Mouse (Mus musculus) A20 (cell line): ENCODE measurements around the gene Gm20388.

ENCODE experiments used
- DNase-seq: peaks from one replicate; pipeline ENCODE4 v3.0.0-alpha.2; 2011; ENCODE audit warnings: low read depth, low spot score

Gm20388 gene

GRCm38 (mm10) chr8:119960531-119961104 lies 50.0 kb downstream of the Gm20388 start:
- no peak for DNase-seq

GRCm38 (mm10) chr8:119964859-119965258 lies 54.2 kb downstream of the Gm20388 start:
- no peak for DNase-seq

- DNase-seq = no peak
Measured at GRCm38 (mm10) chr8:119967435-119967834, 56.8 kb downstream of the Gm20388 start.

DNA sequence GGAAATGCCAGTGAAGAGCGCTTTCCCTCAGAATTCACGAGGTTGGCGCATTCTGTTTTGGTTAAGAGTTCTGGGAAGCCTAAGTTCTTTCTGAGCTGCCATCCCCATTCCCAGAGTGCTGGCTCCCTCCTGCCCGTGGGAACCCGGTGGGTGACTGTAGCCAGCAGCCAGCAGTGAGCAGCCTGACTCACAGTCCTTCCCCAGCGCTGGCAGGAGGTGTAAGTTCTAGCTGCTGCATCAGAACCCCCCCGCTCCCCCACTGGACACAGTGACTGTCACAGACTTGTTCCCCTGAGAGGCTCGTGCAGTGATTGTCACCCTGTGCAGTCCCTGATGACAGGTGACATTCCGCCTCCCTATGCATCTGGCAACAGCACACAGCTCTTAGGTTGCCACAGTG lies 59.5 kb downstream of the Gm20388 start:
- no peak for DNase-seq

GRCm38 (mm10) chr8:119972558-119972957 lies 61.9 kb downstream of the Gm20388 start:
- DNase-seq = no peak

GRCm38 (mm10) chr8:119978770-119979381 lies 68.2 kb downstream of the Gm20388 start:
- no peak for DNase-seq

DNA sequence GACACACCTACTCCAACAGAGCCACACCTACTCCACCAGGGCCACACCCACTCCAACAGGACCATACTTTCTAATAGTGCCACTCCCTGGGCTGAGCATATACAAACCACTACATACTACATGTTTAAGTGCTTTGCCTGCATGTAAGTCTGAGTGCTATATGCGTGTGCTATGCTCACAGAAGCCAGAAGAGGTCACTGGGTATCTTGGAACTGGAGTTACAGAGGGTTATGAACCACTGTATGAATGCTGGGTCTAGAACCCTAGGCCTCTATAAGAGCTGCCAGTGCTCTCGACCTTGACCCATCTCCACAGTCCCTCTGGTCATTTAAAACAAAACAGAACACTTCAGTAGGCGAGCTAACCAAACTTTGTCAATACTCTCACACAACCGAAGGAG lies 70.6 kb downstream of the Gm20388 start:
- peak; percentile 23 for DNase-seq

GRCm38 (mm10) chr8:119984085-119984484 lies 73.4 kb downstream of the Gm20388 start:
- peak; percentile 43 for DNase-seq

DNA sequence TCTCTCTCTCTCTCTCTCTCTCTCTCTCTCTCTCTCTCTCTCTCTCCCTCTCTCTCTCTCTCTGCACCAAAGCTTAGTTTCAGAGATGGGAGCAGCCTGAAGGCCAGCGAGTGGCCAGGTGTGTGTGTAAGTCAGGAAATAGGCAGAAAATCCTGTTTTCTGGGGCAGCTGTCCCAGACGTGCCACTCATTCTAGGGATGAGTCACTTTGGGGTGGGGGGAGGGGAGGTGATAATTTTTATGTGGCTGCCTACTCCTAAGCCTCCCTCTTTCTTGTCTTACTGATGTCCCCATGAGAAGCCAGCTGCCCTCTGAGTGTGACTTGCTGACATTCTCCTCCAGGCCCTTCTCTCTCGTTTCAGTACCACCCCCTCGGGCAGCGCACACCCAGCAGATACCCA lies 75.5 kb downstream of the Gm20388 start:
- no peak for DNase-seq

DNA sequence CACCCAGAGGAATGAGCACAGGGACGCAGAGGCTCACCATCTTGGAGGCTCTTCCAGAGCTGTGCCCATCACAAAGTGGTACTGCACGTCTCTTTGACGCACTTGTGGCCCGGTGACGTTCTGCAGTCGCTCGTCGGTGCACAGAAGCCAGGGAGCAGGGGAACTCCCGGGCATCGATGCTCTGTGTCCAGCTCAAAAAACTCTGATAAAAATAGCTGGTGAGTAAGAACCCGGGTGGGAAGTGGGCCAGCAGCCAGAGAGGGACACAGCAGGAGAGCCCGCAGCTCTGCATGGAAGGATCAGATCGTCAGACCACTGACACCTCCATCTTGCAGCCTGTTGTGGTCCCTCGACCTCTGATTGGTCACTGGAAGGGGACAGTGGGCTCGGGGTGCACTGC lies 77.4 kb downstream of the Gm20388 start:
- DNase-seq = no peak

DNA sequence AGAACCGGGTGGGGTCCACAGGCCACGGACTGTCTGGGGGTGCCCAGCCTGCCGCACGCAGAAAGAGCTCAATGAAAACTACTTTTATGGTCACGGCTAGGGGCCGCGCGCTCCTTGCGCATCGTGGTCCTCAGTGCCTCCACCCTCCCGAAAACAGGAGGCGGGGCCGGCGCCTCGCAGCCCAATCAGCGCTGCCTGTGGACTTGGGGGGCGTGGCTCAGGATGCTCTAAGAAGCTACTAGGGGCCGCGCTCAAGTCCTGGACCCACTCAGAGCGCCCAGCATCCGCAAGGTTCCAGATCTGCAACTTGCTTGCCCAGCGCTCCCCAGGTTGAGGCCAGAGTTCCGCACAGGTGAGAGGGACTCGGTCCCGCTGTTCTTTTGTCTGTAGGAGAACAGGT lies 81.6 kb downstream of the Gm20388 start, which contains the start of gene Crispld2:
Gene Crispld2 (plus strand): TSS at position 190 of the 400 bp plus-strand sequence.
- no peak for DNase-seq

GRCm38 (mm10) chr8:119994114-119994513 lies 83.5 kb downstream of the Gm20388 start:
- DNase-seq = no peak

GRCm38 (mm10) chr8:119994556-119994955 lies 83.9 kb downstream of the Gm20388 start:
- DNase-seq = no peak

DNA sequence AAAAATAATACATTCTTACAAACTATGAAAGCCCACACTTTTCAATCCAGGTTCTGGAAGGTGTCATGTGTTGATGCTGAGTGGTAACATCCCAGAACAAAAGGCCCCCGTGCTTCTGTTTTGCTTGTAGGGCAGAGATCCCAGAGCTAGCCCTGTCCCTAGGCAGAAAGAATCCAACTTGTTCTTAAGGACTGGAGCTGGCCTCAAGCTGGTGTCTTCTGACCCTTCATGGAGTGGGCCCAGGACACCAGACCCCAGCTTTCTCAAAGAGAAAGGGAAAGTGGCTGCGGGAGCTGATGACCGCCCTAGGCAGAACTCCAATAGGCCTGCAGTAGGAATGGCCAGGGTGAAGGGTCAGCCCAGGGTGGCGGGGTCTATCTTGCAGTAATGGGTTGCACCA lies 86.6 kb downstream of the Gm20388 start:
- no peak for DNase-seq

GRCm38 (mm10) chr8:120000461-120000860 lies 89.8 kb downstream of the Gm20388 start:
- DNase-seq = no peak

DNA sequence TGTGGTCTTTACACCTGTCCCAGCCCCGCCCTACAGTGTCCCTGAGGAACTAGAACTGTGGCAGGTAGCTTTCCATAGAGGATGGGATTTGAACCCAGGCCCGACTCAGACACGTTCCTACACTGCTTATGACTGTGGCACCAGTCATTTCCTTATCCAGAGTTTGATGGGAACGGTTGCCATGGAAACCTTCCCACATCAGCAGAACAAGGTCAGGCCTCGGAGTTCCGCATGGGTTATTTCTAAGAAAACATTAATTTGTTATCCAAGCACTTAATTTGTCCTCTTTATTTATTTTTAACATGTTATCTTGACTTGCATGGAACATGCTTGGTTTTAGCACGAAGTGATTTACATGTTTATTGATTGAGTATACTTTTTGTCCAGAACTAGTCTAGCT lies 91.1 kb downstream of the Gm20388 start:
- no peak for DNase-seq

DNA sequence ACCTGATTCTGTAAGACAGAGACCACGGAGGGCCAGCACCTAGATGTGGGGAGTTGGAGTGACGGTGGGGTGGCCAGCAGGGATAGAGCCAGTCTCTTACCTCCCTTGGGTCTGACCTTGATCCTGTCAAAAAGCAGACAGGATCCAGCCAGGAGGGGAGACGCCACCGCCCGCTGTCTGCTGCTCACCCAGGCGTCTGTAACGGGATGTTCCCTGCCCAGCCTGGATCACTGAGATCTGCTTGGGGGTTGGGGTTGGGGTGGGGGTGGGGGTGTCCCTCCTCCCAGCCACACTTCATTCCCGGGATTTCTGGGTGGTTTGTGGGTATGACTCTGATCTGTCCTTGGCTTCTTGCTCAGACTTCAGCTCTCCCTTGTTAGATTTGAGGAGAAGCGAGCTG lies 91.7 kb downstream of the Gm20388 start:
- DNase-seq = no peak

DNA sequence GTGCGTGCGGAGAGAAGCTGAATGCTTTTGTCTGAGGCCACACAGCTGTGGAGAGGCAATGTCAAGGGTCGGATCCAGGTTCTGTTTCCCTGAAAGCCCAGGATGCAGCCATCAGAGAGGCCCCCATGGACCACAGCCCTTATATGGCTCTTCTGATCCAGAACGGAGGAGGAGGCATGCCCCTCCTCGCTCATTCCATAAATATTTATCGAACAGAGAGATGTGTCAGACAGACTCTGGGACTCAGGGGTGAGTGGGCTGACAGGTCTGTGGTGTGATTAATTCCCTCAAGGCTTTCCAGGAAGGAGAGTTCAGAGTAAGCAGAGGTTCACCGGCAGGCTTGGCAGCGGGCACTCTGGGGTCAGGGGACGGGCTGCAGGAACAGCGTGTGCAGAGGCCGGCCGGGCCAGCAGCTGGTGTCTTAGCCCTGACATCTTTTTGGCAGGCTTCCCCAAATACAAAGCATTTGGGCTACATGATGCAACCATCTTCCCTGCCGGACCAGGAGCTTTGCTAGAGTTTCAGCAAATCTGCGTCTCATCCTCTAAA lies 93.6 kb downstream of the Gm20388 start:
- no peak for DNase-seq

GRCm38 (mm10) chr8:120004705-120005381 lies 94.2 kb downstream of the Gm20388 start:
- no peak for DNase-seq

- DNase-seq = no peak
Measured at GRCm38 (mm10) chr8:120006645-120007160, 96.1 kb downstream of the Gm20388 start.

DNA sequence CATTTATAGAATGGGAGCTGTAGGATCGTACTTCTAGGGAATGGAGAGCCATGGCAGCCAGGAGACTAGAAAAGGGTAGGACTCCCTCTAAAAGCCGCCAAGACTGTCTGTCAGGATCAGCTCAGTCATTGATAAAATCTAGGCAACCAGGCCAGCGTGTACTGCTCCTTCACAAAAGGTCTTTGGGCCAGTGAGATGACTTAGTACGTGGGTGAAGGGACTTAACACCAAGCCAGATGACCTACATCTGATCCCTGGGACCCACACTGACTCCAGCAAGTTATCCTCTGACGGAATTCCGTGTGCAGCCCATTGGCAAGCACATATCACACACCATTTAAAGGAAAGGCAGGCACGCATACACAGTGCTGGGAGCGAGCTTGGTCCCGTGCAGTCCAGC lies 96.5 kb downstream of the Gm20388 start:
- no peak for DNase-seq

GRCm38 (mm10) chr8:120009284-120009683 lies 98.6 kb downstream of the Gm20388 start:
- DNase-seq = no peak

DNA sequence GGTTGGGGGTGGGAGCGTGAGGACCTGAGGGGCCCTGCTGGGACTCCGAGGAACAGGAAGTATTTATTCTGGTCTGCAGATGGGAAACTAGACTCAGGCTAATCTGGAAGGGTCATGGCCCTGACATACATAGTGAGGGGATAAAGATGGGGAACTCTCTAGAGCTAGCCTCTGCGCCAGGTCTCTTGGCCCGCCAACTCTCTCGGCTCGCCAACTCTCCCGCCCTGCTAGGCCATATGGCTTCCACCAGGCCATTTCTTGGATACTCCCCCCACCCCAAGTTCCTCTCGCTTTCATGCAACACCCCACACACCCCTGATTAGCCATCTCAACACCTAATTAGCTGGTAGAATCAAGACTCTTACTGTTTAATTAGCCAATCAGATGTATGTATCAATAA lies 101.8 kb downstream of the Gm20388 start:
- DNase-seq = no peak
